Mouse (Mus musculus): ENCODE data around the gene Erc2. TPM values are rescaled to one million over a fixed set of nuclear protein-coding genes. Genes with fewer than 3 reads are reported as not detected.

The Erc2 gene
- polyA plus RNA-seq, 1 experiment = 0.89 TPM

GRCm38 (mm10) chr14:28332351-28332953 is 710.2 kb downstream of the Erc2 start:
- WGBS = 61% methylated on average over 3 of the region's 3 CpGs
- H3K4me1 ChIP-seq (ENCODE audit: control insufficient read depth, insufficient read depth, insufficient read length, low read length) = no peaks in the 10 kb centered on the region
- H3K36me3 ChIP-seq (ENCODE audit: control insufficient read depth, insufficient read depth, low read length) = no peaks in the 10 kb centered on the region
- TF ChIP-seq CTCF (IDR thresholded peaks at IDR 0.05; ENCODE audit: extremely low read depth, insufficient read length, insufficient replicate concordance, low read depth, low read length) = no peak
- TF ChIP-seq POLR2A (IDR thresholded peaks at IDR 0.05; ENCODE audit: low read depth, low read length) = no peak
- H3K4me3 ChIP-seq (ENCODE audit: low read depth, low read length) = no peak overlapping the region
- H3K27me3 ChIP-seq (ENCODE audit: control insufficient read depth, insufficient read depth, low read length) = no peaks in the 10 kb centered on the region
- no peak overlapping the region for H3K27ac ChIP-seq (ENCODE audit: insufficient read depth, low read depth, low read length)

- 89% methylated on average over 3 of the region's 3 CpGs for WGBS
- H3K27me3 ChIP-seq (ENCODE audit: control insufficient read depth, insufficient read depth, low read length) = no peaks in the 10 kb centered on the region
- no peak overlapping the region for H3K27ac ChIP-seq (ENCODE audit: insufficient read depth, low read depth, low read length)
- no peaks in the 10 kb centered on the region for H3K36me3 ChIP-seq (ENCODE audit: control insufficient read depth, insufficient read depth, low read length)
- TF ChIP-seq POLR2A (IDR thresholded peaks at IDR 0.05; ENCODE audit: low read depth, low read length) = no peak
- no peak for TF ChIP-seq CTCF (IDR thresholded peaks at IDR 0.05; ENCODE audit: extremely low read depth, insufficient read length, insufficient replicate concordance, low read depth, low read length)
- H3K4me1 ChIP-seq (ENCODE audit: control insufficient read depth, insufficient read depth, insufficient read length, low read length) = no peaks in the 10 kb centered on the region
- no peak overlapping the region for H3K4me3 ChIP-seq (ENCODE audit: low read depth, low read length)
Measured at GRCm38 (mm10) chr14:28339146-28339545, 716.9 kb downstream of the Erc2 start.

- WGBS = 81% methylated on average over 1 of the region's 1 CpGs
- Histone ChIP-seq H3K36me3 (ENCODE audit: control insufficient read depth, insufficient read depth, low read length) (no peaks in the 10 kb centered on the region), H3K27ac (ENCODE audit: insufficient read depth, low read depth, low read length) (no peak overlapping the region), H3K27me3 (ENCODE audit: control insufficient read depth, insufficient read depth, low read length) (no peaks in the 10 kb centered on the region), H3K4me1 (ENCODE audit: control insufficient read depth, insufficient read depth, insufficient read length, low read length) (no peaks in the 10 kb centered on the region), H3K4me3 (ENCODE audit: low read depth, low read length) (no peak overlapping the region)
- TF ChIP-seq CTCF (IDR thresholded peaks at IDR 0.05; ENCODE audit: extremely low read depth, insufficient read length, insufficient replicate concordance, low read depth, low read length) (no peak), POLR2A (IDR thresholded peaks at IDR 0.05; ENCODE audit: low read depth, low read length) (no peak)
Measured at GRCm38 (mm10) chr14:28349129-28349528, 726.9 kb downstream of the Erc2 start.

- no peaks in the 10 kb centered on the region for H3K27me3 ChIP-seq (ENCODE audit: control insufficient read depth, insufficient read depth, low read length)
- no peaks in the 10 kb centered on the region for H3K36me3 ChIP-seq (ENCODE audit: control insufficient read depth, insufficient read depth, low read length)
- H3K27ac ChIP-seq (ENCODE audit: insufficient read depth, low read depth, low read length) = no peak overlapping the region
- no peak for TF ChIP-seq POLR2A (IDR thresholded peaks at IDR 0.05; ENCODE audit: low read depth, low read length)
- no peak for TF ChIP-seq CTCF (IDR thresholded peaks at IDR 0.05; ENCODE audit: extremely low read depth, insufficient read length, insufficient replicate concordance, low read depth, low read length)
- no peaks in the 10 kb centered on the region; the same call in 1 of the 2 replicates for H3K4me1 ChIP-seq (ENCODE audit: control insufficient read depth, insufficient read depth, insufficient read length, low read length)
- H3K4me3 ChIP-seq (ENCODE audit: low read depth, low read length) = no peak overlapping the region
Measured at GRCm38 (mm10) chr14:28356031-28356430, 733.8 kb downstream of the Erc2 start.

DNA sequence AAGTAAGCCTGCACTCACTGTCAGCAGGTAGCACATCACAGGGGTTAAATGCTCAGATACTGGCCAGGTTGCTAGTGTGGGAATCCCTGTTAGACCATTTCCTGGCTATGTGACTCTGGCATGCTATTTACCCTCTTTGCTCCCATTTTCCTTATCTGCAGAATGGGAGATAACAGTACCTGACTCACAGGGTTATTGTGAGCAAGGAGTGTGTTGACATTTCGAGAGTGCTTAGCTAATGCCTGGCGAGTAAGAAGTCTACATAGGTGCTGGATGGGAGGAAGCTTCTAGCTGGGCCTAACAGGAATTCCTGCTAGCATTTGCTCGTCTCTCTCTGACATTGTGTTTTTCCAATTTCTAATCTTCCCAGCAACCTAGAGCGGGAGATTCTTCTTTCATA is 737.3 kb downstream of the Erc2 start:
- TF ChIP-seq POLR2A (IDR thresholded peaks at IDR 0.05; ENCODE audit: low read depth, low read length) (no peak), CTCF (IDR thresholded peaks at IDR 0.05; ENCODE audit: extremely low read depth, insufficient read length, insufficient replicate concordance, low read depth, low read length) (no peak)
- 32% methylated on average over 4 of the region's 4 CpGs for WGBS
- H3K27ac ChIP-seq (ENCODE audit: insufficient read depth, low read depth, low read length) = no peak overlapping the region

GRCm38 (mm10) chr14:28359983-28360382 is 737.8 kb downstream of the Erc2 start:
- no peaks in the 10 kb centered on the region for H3K36me3 ChIP-seq (ENCODE audit: control insufficient read depth, insufficient read depth, low read length)
- no peaks in the 10 kb centered on the region for H3K27me3 ChIP-seq (ENCODE audit: control insufficient read depth, insufficient read depth, low read length)
- no peaks in the 10 kb centered on the region; the same call in 1 of the 2 replicates for H3K4me1 ChIP-seq (ENCODE audit: control insufficient read depth, insufficient read depth, insufficient read length, low read length)
- no peak overlapping the region for H3K27ac ChIP-seq (ENCODE audit: insufficient read depth, low read depth, low read length)
- WGBS = 66% methylated on average over 4 of the region's 4 CpGs
- no peak overlapping the region for H3K4me3 ChIP-seq (ENCODE audit: low read depth, low read length)
- TF ChIP-seq CTCF (IDR thresholded peaks at IDR 0.05; ENCODE audit: extremely low read depth, insufficient read length, insufficient replicate concordance, low read depth, low read length) (no peak), POLR2A (IDR thresholded peaks at IDR 0.05; ENCODE audit: low read depth, low read length) (no peak)

More for the DNA sequence above, 737.3 kb downstream of the Erc2 start:
- Histone ChIP-seq H3K27me3 (ENCODE audit: control insufficient read depth, insufficient read depth, low read length) (no peaks in the 10 kb centered on the region), H3K36me3 (ENCODE audit: control insufficient read depth, insufficient read depth, low read length) (no peaks in the 10 kb centered on the region), H3K4me1 (ENCODE audit: control insufficient read depth, insufficient read depth, insufficient read length, low read length) (no peaks in the 10 kb centered on the region; the same call in 1 of the 2 replicates), H3K4me3 (ENCODE audit: low read depth, low read length) (no peak overlapping the region)

DNA sequence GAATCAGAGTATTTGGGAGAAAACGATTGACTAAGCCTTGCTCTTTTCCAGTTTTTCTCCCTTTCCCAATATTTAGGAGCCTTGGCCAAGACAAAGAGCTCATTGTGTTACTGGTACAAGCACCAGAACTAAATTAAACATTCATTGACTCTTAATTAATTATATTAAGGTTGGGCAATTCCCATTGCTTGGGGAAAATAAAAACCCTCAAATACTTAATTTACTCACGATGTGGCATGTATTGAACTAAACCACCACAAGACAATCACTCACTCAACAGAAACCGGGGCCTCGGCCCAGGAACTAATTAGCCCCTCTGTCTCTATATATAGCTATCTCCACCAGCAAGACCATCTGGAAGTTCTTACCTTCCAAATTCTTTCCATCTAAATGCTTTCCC is 740.1 kb downstream of the Erc2 start:
- Histone ChIP-seq H3K27me3 (ENCODE audit: control insufficient read depth, insufficient read depth, low read length) (no peaks in the 10 kb centered on the region), H3K36me3 (ENCODE audit: control insufficient read depth, insufficient read depth, low read length) (no peaks in the 10 kb centered on the region), H3K4me3 (ENCODE audit: low read depth, low read length) (no peak overlapping the region), H3K27ac (ENCODE audit: insufficient read depth, low read depth, low read length) (no peak overlapping the region), H3K4me1 (ENCODE audit: control insufficient read depth, insufficient read depth, insufficient read length, low read length) (no peaks in the 10 kb centered on the region; the same call in 1 of the 2 replicates)
- no peak for TF ChIP-seq CTCF (IDR thresholded peaks at IDR 0.05; ENCODE audit: extremely low read depth, insufficient read length, insufficient replicate concordance, low read depth, low read length)
- no peak for TF ChIP-seq POLR2A (IDR thresholded peaks at IDR 0.05; ENCODE audit: low read depth, low read length)
- 80% methylated on average over 4 of the region's 4 CpGs for WGBS
